Mouse (Mus musculus): ENCODE data around the gene Phyh. TPM values are rescaled to one million over a fixed set of nuclear protein-coding genes. Genes with fewer than 3 reads are reported as not detected.

The Phyh gene
- polyA plus RNA-seq, 1 experiment from 2014 or later = 71.7 TPM

GRCm38 (mm10) chr2:4913949-4914348 is 4.9 kb upstream of the Phyh start:
- Histone ChIP-seq H3K4me3 (ENCODE audit: low read length) (no peak overlapping the region), H3K4me1 (ENCODE audit: insufficient read depth, low read length) (peaks cover 16% of the 10 kb centered on the region), H3K27me3 (ENCODE audit: insufficient read depth, low read length) (no peaks in the 10 kb centered on the region), H3K9me3 (ENCODE audit: low read length) (no peaks in the 10 kb centered on the region), H3K4me2 (replicated peaks; ENCODE audit: low read depth, low read length) (no peak overlapping the region), H3K9ac (replicated peaks; ENCODE audit: low read length) (no peak overlapping the region), H3K36me3 (ENCODE audit: insufficient read depth, low read length) (no peaks in the 10 kb centered on the region), H3K27ac (ENCODE audit: low read length) (no peak overlapping the region)
- 88% methylated on average over 7 of the region's 7 CpGs for whole genome bisulfite sequencing
- ATAC-seq (ENCODE audit: low FRiP score, low TSS enrichment) = no peak

GRCm38 (mm10) chr2:4916037-4916436 is 2.8 kb upstream of the Phyh start:
- no peaks in the 10 kb centered on the region for H3K27me3 ChIP-seq (ENCODE audit: insufficient read depth, low read length)
- no peak for ATAC-seq (ENCODE audit: low FRiP score, low TSS enrichment)
- H3K9ac ChIP-seq (replicated peaks; ENCODE audit: low read length) = no peak overlapping the region
- H3K4me2 ChIP-seq (replicated peaks; ENCODE audit: low read depth, low read length) = no peak overlapping the region
- WGBS = 69% methylated on average over 6 of the region's 6 CpGs
- no peak overlapping the region for H3K4me3 ChIP-seq (ENCODE audit: low read length)
- H3K9me3 ChIP-seq (ENCODE audit: low read length) = no peaks in the 10 kb centered on the region
- H3K36me3 ChIP-seq (ENCODE audit: insufficient read depth, low read length) = no peaks in the 10 kb centered on the region
- peaks cover 20% of the 10 kb centered on the region for H3K4me1 ChIP-seq (ENCODE audit: insufficient read depth, low read length)
- no peak overlapping the region for H3K27ac ChIP-seq (ENCODE audit: low read length)

DNA sequence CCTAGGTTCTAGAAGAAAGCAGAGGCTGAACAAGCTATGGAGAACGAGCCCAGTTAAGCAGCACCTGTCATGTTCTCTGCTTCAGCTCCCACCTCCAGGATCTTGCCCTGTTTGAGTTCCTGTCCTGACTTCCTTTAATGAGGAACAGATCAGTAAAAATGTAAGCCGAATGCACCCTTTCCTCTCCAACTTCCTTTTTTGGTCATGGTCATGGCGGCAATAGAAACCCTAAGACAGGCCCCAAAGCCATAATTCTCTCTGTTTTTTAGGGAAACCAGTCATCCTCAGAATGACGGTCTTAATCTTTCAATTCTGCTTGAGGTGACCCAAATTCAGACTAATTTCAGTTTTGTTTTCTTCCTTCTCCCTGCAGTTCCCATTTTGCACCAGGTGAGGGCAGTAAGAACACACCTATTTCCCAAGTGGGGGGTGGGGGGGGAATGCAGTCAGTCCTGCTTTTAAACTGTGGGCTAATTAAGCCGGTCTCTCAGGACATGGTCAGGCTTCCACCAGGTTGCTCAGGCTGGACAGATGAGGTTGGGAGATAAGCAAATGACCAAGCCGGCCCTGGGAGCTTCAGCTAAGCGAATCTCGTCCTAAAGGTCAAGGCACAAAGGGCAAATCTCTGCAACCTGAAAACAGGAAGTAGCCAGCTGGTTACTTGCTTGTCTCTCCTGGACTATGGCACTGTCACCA is 1.3 kb upstream of the Phyh start:
- no peaks in the 10 kb centered on the region for H3K27me3 ChIP-seq (ENCODE audit: insufficient read depth, low read length)
- 16% methylated on average over 8 of the region's 8 CpGs for WGBS
- peak overlapping the region; percentile 25; the same call in 1 of the 2 replicates for H3K9ac ChIP-seq (replicated peaks; ENCODE audit: low read length)
- H3K4me3 ChIP-seq (ENCODE audit: low read length) = no peak overlapping the region
- no peaks in the 10 kb centered on the region for H3K36me3 ChIP-seq (ENCODE audit: insufficient read depth, low read length)
- ATAC-seq (ENCODE audit: low FRiP score, low TSS enrichment) = no peak
- H3K9me3 ChIP-seq (ENCODE audit: low read length) = no peaks in the 10 kb centered on the region
- peak overlapping the region; percentile 43 for H3K4me2 ChIP-seq (replicated peaks; ENCODE audit: low read depth, low read length)
- 0 out of 2 replicates have a peak overlapping the region, but pooled peaks have one; percentile 45 for H3K27ac ChIP-seq (ENCODE audit: low read length)
- peaks cover 20% of the 10 kb centered on the region for H3K4me1 ChIP-seq (ENCODE audit: insufficient read depth, low read length)

DNA sequence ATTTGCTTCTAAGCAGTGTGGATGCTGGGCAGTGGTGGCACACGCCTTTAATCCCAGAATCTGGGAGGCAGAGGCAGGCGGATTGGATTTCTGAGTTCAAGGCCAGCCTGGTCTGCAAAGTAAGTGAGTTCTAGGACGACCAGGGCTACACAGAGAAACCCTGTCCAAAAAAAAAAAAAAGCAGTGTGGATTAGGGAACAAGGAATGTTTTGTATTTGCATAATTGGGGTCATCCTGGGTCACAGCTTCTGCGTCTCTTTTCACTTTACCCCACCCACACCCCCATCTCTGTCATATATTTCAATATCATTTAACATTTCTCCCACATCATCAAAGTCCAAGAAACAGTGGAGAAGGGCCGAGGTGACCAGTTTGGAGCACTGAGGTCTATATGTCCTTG is 2.2 kb downstream of the Phyh start:
- ATAC-seq (ENCODE audit: low FRiP score, low TSS enrichment) = no peak
- WGBS = 82% methylated on average over 5 of the region's 5 CpGs
- peaks cover 3% of the 10 kb centered on the region for H3K9me3 ChIP-seq (ENCODE audit: low read length)
- no peak overlapping the region for H3K9ac ChIP-seq (replicated peaks; ENCODE audit: low read length)
- H3K4me2 ChIP-seq (replicated peaks; ENCODE audit: low read depth, low read length) = no peak overlapping the region
- no peak overlapping the region for H3K4me3 ChIP-seq (ENCODE audit: low read length)
- peaks cover 20% of the 10 kb centered on the region for H3K4me1 ChIP-seq (ENCODE audit: insufficient read depth, low read length)
- H3K27ac ChIP-seq (ENCODE audit: low read length) = no peak overlapping the region
- no peaks in the 10 kb centered on the region for H3K27me3 ChIP-seq (ENCODE audit: insufficient read depth, low read length)
- H3K36me3 ChIP-seq (ENCODE audit: insufficient read depth, low read length) = peaks cover 5% of the 10 kb centered on the region; the same call in 1 of the 2 replicates

- Histone ChIP-seq H3K9me3 (ENCODE audit: low read length) (peaks cover 3% of the 10 kb centered on the region), H3K9ac (replicated peaks; ENCODE audit: low read length) (no peak overlapping the region), H3K4me2 (replicated peaks; ENCODE audit: low read depth, low read length) (no peak overlapping the region), H3K36me3 (ENCODE audit: insufficient read depth, low read length) (peaks cover 9% of the 10 kb centered on the region; the same call in 1 of the 2 replicates), H3K27me3 (ENCODE audit: insufficient read depth, low read length) (no peaks in the 10 kb centered on the region), H3K27ac (ENCODE audit: low read length) (peak overlapping the region; percentile 55), H3K4me1 (ENCODE audit: insufficient read depth, low read length) (peaks cover 12% of the 10 kb centered on the region), H3K4me3 (ENCODE audit: low read length) (no peak overlapping the region)
- peak; percentile 16; the same call in 1 of the 2 replicates for ATAC-seq (ENCODE audit: low FRiP score, low TSS enrichment)
- WGBS = 54% methylated on average over 7 of the region's 7 CpGs
Measured at GRCm38 (mm10) chr2:4922476-4923164, 3.8 kb downstream of the Phyh start.

GRCm38 (mm10) chr2:4927391-4927790 is 8.6 kb downstream of the Phyh start:
- Histone ChIP-seq H3K36me3 (ENCODE audit: insufficient read depth, low read length) (peaks cover 21% of the 10 kb centered on the region), H3K9ac (replicated peaks; ENCODE audit: low read length) (no peak overlapping the region), H3K4me2 (replicated peaks; ENCODE audit: low read depth, low read length) (no peak overlapping the region), H3K4me3 (ENCODE audit: low read length) (no peak overlapping the region), H3K27ac (ENCODE audit: low read length) (no peak overlapping the region), H3K4me1 (ENCODE audit: insufficient read depth, low read length) (no peaks in the 10 kb centered on the region), H3K9me3 (ENCODE audit: low read length) (peaks cover 3% of the 10 kb centered on the region), H3K27me3 (ENCODE audit: insufficient read depth, low read length) (no peaks in the 10 kb centered on the region)
- WGBS = 90% methylated on average over 3 of the region's 3 CpGs
- no peak for ATAC-seq (ENCODE audit: low FRiP score, low TSS enrichment)

- Histone ChIP-seq H3K4me3 (ENCODE audit: low read length) (no peak overlapping the region), H3K36me3 (ENCODE audit: insufficient read depth, low read length) (peaks cover 29% of the 10 kb centered on the region), H3K27me3 (ENCODE audit: insufficient read depth, low read length) (no peaks in the 10 kb centered on the region), H3K4me1 (ENCODE audit: insufficient read depth, low read length) (no peaks in the 10 kb centered on the region), H3K27ac (ENCODE audit: low read length) (no peak overlapping the region), H3K9ac (replicated peaks; ENCODE audit: low read length) (no peak overlapping the region), H3K9me3 (ENCODE audit: low read length) (peaks cover 3% of the 10 kb centered on the region), H3K4me2 (replicated peaks; ENCODE audit: low read depth, low read length) (no peak overlapping the region)
- ATAC-seq (ENCODE audit: low FRiP score, low TSS enrichment) = no peak
- WGBS = 79% methylated on average over 2 of the region's 2 CpGs
Measured at GRCm38 (mm10) chr2:4929230-4929629, 10.4 kb downstream of the Phyh start.

GRCm38 (mm10) chr2:4934516-4934915 is 15.7 kb downstream of the Phyh start:
- Histone ChIP-seq H3K27me3 (ENCODE audit: insufficient read depth, low read length) (no peaks in the 10 kb centered on the region), H3K9ac (replicated peaks; ENCODE audit: low read length) (no peak overlapping the region), H3K4me1 (ENCODE audit: insufficient read depth, low read length) (no peaks in the 10 kb centered on the region), H3K4me2 (replicated peaks; ENCODE audit: low read depth, low read length) (no peak overlapping the region), H3K9me3 (ENCODE audit: low read length) (peaks cover 8% of the 10 kb centered on the region), H3K36me3 (ENCODE audit: insufficient read depth, low read length) (peaks cover 37% of the 10 kb centered on the region), H3K27ac (ENCODE audit: low read length) (no peak overlapping the region), H3K4me3 (ENCODE audit: low read length) (no peak overlapping the region)
- WGBS = 90% methylated on average over 9 of the region's 9 CpGs
- ATAC-seq (ENCODE audit: low FRiP score, low TSS enrichment) = no peak

- no peak for ATAC-seq (ENCODE audit: low FRiP score, low TSS enrichment)
Measured at GRCm38 (mm10) chr2:4937931-4938330, 19.1 kb downstream of the Phyh start.

GRCm38 (mm10) chr2:4940861-4941260 is 22.0 kb downstream of the Phyh start:
- Histone ChIP-seq H3K27ac (ENCODE audit: low read length) (no peak overlapping the region), H3K9ac (replicated peaks; ENCODE audit: low read length) (no peak overlapping the region), H3K36me3 (ENCODE audit: insufficient read depth, low read length) (peaks cover 18% of the 10 kb centered on the region; the same call in 1 of the 2 replicates), H3K9me3 (ENCODE audit: low read length) (peaks cover 23% of the 10 kb centered on the region), H3K4me3 (ENCODE audit: low read length) (no peak overlapping the region), H3K4me1 (ENCODE audit: insufficient read depth, low read length) (no peaks in the 10 kb centered on the region), H3K4me2 (replicated peaks; ENCODE audit: low read depth, low read length) (no peak overlapping the region), H3K27me3 (ENCODE audit: insufficient read depth, low read length) (no peaks in the 10 kb centered on the region)
- WGBS = 88% methylated on average over 11 of the region's 11 CpGs
- ATAC-seq (ENCODE audit: low FRiP score, low TSS enrichment) = no peak

More at GRCm38 (mm10) chr2:4937931-4938330, 19.1 kb downstream of the Phyh start:
- WGBS = 93% methylated on average over 7 of the region's 7 CpGs
- Histone ChIP-seq H3K4me3 (ENCODE audit: low read length) (no peak overlapping the region), H3K9me3 (ENCODE audit: low read length) (peaks cover 12% of the 10 kb centered on the region), H3K36me3 (ENCODE audit: insufficient read depth, low read length) (peaks cover 26% of the 10 kb centered on the region; the same call in 1 of the 2 replicates), H3K9ac (replicated peaks; ENCODE audit: low read length) (no peak overlapping the region), H3K27ac (ENCODE audit: low read length) (no peak overlapping the region), H3K4me2 (replicated peaks; ENCODE audit: low read depth, low read length) (no peak overlapping the region), H3K4me1 (ENCODE audit: insufficient read depth, low read length) (no peaks in the 10 kb centered on the region), H3K27me3 (ENCODE audit: insufficient read depth, low read length) (no peaks in the 10 kb centered on the region)

All from kidney, embryonic 16.5 days (tissue).